Mouse (Mus musculus): Measurements from ENCODE around the gene Oprl1. TPM values are rescaled to one million over a fixed set of nuclear protein-coding genes. Genes with fewer than 3 reads are reported as not detected.
A peak's percentile ranks its signal among the peaks of the same experiment; 100 is the strongest.

Gene Oprl1
- total RNA-seq, 2 experiments from 2014 or later = 56.1 to 57.3 TPM

- intact Hi-C loops (cut with DNase I) = no loop called here
- peak in 1 of 2 experiments; percentile 62 for DNase-seq (ENCODE audit: low spot score in 2 of 2)
Measured at GRCm38 (mm10) chr2:181689466-181690160, 25.2 kb upstream of the Oprl1 start.

GRCm38 (mm10) chr2:181691083-181691482, 23.7 kb upstream of the Oprl1 start:
- no peak for DNase-seq (ENCODE audit: low spot score in 2 of 2)
- intact Hi-C loops (cut with DNase I) = no loop called here

DNA sequence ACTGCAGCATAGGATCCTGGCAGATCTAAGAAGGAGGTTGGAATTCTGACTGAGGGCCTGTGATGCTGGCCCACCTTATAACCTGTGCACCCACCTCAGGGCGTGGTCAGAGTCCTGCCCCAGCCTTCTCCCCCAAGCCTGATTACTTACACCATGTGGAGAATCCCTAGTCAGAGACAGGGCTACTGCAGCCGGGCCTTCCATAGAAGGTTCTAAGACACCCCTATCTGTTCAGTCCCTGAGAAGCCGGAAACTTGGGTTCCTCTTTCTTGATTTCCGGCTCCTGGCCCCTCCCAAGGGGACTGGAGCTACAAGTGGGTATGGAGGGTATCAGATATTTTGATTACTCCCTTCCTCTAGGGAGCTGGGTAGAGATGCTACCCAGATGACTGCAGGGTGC, 23.2 kb upstream of the Oprl1 start:
- intact Hi-C loops (cut with DNase I) = no loop called here
- DNase-seq (ENCODE audit: low spot score in 2 of 2) = no peak

- no peak for DNase-seq (ENCODE audit: low spot score in 2 of 2)
- intact Hi-C loops (cut with DNase I) = no loop called here
Measured at GRCm38 (mm10) chr2:181692304-181692703, 22.5 kb upstream of the Oprl1 start.

DNA sequence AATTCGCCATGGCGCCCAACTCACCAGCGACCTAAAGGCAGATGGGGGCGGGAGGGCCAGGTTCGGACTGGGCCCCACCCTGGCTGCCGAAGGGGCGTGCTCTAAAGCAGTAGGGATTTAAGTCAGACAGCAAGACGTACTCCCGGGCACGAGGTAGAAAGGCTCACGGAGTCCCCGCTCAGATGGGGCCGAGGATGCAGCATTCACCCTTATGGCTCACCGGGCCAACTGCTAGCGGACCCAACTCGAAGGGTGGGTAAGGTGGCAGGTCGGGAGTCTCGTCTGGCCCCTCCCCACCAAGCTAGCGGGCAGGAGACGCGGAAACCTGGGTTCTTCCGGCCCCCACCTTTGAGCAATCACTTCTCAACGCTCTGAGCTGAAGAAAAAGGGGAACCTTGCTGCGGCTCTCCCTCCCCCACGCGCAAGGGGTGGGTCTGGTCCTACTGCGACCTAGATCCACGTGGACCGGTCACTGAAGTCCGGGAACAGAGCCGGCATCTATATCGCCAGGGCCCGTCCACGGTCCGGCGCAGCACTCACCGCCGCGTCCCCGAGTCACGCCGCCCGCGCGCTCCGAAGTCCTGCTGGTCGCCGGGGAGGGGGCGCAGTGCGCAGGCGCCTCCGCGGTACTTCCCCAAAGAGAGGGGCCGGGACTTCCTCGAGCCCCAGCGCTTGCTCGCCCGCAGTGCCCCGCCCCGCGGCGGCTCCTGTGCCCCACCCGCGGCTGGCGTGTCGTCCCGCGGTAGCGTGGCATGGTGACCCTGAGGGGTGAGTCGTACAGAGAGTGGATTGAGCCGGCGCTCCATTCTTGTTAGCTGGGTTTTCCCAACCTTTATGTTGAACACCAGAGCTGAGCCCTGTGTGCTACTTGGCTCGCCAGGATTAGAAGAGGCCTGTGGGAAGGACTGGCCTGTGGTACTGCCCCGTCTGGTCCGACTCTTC, 21.2 kb upstream of the Oprl1 start, which contains the start of gene Rgs19:
TSS of gene Rgs19 (minus strand) at position 639 of the 942 bp plus-strand sequence.
- intact Hi-C loops (cut with DNase I) = no loop called here
- peak; percentile 82 for DNase-seq (ENCODE audit: low spot score in 2 of 2)

DNA sequence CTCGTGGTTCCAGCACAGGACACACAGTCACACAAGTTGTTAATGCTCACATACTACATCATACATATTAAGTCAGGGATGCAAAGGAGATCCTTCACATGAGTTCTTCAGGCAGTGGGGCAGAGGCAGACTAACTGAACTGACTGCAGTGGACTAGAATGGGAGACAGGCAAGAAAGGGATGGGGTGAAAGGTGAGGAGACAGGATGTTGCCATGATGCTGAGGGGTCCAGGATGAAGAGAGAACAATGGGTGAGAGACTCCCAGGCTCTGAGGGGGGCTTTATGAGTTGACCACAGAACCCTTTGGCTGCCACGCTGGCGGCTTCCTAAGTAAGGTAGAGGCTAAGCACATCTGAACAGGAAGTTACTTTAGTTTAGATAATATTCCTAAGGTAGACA, 20.2 kb upstream of the Oprl1 start:
- intact Hi-C loops (cut with DNase I) = no loop called here
- no peak for DNase-seq (ENCODE audit: low spot score in 2 of 2)

DNA sequence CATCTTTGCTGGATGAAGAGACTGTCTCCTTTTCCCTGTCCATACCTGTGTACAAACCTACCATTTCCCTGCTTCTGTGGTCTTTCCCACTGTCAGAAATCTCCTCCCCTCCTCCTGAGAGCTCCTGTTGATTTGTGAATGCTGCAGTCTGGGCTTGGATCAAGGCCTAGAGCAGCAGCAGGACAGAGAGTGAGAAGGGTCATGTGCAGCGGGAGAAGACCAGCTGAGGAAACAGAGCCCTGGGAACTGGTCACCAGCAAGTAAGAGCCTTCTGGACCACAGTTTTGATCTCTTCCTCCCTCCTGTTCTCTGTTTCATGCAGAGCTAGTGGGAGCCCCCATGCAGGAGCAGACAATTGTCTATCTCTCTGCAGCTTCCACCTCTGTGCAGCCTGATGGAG, 19.0 kb upstream of the Oprl1 start:
- DNase-seq (ENCODE audit: low spot score in 2 of 2) = no peak
- intact Hi-C loops (cut with DNase I) = no loop called here

GRCm38 (mm10) chr2:181696801-181697420, 17.9 kb upstream of the Oprl1 start:
- intact Hi-C loops (cut with DNase I) = no loop called here
- DNase-seq (ENCODE audit: low spot score in 2 of 2) = no peak

- DNase-seq (ENCODE audit: low spot score in 2 of 2) = no peak
- intact Hi-C loops (cut with DNase I) = no loop called here
Measured at GRCm38 (mm10) chr2:181698241-181698640, 16.6 kb upstream of the Oprl1 start, which contains the start of gene Lkaaear1. TSS of gene Lkaaear1 (minus strand) at chr2:181698442.

- DNase-seq (ENCODE audit: low spot score in 2 of 2) = no peak
- intact Hi-C loops (cut with DNase I) = loop anchor here (5.0 kb wide), 1 partner anchor 49 kb away; the partner anchor contains the start of gene Gm29797
Measured at GRCm38 (mm10) chr2:181706668-181707067, 8.1 kb upstream of the Oprl1 start.

GRCm38 (mm10) chr2:181713749-181714148, 1.1 kb upstream of the Oprl1 start:
- DNase-seq (ENCODE audit: low spot score in 2 of 2) = peak; percentile 72 to 90
- intact Hi-C loops (cut with DNase I) = no loop called here

DNA sequence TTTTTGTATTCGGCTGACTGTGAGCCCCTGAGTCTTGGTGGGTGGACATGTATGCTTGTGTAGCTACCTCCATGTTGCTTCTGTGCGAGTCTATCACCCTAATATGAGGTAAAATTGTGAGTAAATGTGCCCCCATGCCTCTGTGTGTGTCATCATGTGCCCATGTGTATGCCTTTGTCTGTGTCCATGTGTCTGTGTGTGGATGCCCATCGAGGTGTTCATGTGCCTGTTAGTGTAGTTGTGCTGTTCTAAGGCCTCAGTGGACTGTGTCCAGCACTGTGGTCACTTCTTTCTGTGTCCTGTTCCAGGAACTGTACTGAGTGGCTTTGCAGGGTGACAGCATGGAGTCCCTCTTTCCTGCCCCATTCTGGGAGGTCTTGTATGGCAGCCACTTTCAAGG, 566 bp downstream of the Oprl1 start:
- DNase-seq (ENCODE audit: low spot score in 2 of 2) = no peak
- intact Hi-C loops (cut with DNase I) = no loop called here

DNA sequence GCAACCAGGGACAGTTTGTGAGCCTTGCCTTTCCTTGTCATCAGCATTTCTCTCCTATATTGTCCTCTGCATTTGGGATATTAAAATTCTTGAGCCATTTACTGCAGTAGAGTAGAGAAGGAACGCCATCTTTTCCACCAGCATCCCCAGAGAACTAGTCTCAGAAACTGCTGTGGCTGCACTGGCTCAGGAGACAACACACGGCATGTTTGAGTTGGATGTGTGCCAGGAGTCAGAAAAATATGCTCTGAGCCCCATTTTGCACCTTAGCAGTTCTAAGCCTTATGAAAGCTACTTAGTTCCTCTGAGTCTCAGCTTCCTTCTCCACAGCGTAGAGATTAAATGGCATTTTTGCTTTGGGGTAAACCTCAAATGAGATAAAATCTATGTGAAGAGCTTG, 2.2 kb downstream of the Oprl1 start:
- intact Hi-C loops (cut with DNase I) = no loop called here
- DNase-seq (ENCODE audit: low spot score in 2 of 2) = peak in 1 of 2 experiments; percentile 19

DNA sequence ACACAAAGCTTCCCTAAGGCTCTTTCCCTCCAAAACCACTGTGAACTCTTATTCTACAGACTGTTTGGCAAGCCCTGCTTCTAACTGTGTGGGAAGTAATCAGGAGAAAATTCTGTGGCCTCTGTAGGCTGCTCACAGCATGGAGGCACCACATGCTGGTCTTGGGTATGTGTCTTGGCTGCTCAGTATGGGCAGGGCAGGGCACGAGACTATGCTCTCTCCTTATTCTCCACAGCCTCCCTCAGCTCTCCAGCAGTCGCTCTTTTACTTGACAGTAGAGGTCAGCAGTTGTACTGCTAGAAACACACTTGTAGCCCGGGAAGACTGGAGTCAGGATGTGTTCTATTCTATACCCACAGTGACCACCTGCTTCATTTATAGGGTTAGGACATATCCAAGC, 5.2 kb downstream of the Oprl1 start:
- intact Hi-C loops (cut with DNase I) = loop anchor here (10.0 kb wide), 1 partner anchor 115 kb away; the partner anchor contains the start of gene Pcmtd2

DNA sequence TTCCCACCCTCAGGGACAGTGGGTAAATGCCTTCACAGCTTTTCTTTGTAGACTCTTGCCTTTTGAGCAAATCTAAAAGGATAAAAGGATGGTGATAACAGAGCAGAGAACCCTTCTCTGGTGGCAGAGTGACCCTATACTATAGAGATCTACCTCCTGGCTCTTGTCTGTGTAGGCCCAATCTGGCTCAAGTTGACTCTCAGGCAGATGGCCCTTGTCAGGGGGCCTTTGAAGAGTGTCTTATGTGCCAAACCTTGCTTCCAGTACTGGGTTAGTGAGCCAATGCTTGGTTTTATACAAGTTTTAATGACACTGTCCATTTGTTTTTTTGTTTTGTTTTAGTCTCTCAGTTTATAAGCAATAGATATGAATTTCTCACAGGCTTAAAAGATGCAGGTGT, 6.4 kb downstream of the Oprl1 start:
- DNase-seq (ENCODE audit: low spot score in 2 of 2) = no peak
- intact Hi-C loops (cut with DNase I) = loop anchor here (10.0 kb wide), 1 partner anchor 114 kb away; the partner anchor contains the start of gene Pcmtd2

More for the DNA sequence above, 5.2 kb downstream of the Oprl1 start:
- DNase-seq (ENCODE audit: low spot score in 2 of 2) = no peak

- peak; percentile 31 to 43 for DNase-seq (ENCODE audit: low spot score in 2 of 2)
- intact Hi-C loops (cut with DNase I) = loop anchor here (1.0 to 10.0 kb wide), 2 partner anchors 113 to 145 kb away; partner anchors contain the start of gene Pcmtd2
Measured at GRCm38 (mm10) chr2:181722213-181722612, 7.4 kb downstream of the Oprl1 start.

- intact Hi-C loops (cut with DNase I) = loop anchor here (10.0 kb wide), 1 partner anchor 107 kb away; the partner anchor contains the start of gene Pcmtd2
- DNase-seq (ENCODE audit: low spot score in 2 of 2) = no peak
Measured at GRCm38 (mm10) chr2:181727659-181728262, 12.9 kb downstream of the Oprl1 start.

DNA sequence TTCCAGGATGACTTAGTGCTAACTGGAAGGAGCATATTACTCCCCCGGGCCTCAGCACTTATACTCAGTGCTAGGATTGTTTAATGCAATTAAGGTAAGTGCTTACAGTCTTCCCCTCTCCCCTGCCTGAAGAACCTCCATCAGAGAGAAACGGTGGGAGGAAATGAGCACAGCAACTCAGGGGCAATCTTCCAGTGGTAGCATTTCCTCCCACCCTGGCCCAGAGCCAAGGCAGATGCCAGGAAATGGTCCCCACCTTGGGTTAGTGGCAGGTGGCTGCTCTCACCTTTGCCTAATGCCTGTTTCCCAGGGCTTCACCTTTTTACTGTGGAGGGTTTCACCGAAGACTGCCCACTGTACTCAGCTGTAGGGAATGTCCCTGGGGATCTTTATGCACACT, 15.2 kb downstream of the Oprl1 start:
- intact Hi-C loops (cut with DNase I) = loop anchor here (10.0 kb wide), 1 partner anchor 1095 kb away; no protein-coding TSS in a partner anchor

DNA sequence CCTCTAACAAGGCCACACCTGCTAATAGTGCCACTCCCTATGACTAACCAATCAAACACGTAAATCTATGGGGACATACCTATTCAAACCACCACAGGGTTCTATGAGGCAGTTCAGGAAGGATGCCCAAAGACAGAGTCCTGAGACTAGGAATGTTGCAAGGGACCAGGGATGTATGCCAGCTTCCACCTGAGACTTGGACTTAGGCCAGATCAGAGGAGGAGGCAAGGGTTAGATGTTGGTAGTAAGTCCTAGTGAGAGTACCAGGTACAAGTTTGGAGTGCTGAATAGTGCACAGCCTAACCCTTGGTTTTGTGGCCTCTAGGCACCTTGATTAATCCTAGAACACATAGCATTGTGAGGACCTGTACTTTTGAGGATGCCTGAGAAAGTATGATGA, 37.8 kb downstream of the Oprl1 start:
- intact Hi-C loops (cut with DNase I) = no loop called here
- no peak for DNase-seq (ENCODE audit: low spot score in 2 of 2)

More for the DNA sequence above, 15.2 kb downstream of the Oprl1 start:
- no peak for DNase-seq (ENCODE audit: low spot score in 2 of 2)

Measured in left cerebral cortex, postnatal 25 days (tissue).